Mouse (Mus musculus): ENCODE results near the gene Aknad1. TPM values are rescaled to one million over a fixed set of nuclear protein-coding genes. Genes with fewer than 3 reads are reported as not detected.

Gene Aknad1
- not detected in 2 replicates for polyA plus RNA-seq (2012; rRNA removed)

GRCm38 (mm10) chr3:108739045-108739708 lies at the start of gene Aknad1:
Gene Aknad1, plus strand, starts transcription at chr3:108739658.

GRCm38 (mm10) chr3:108722036-108722872 lies 17.2 kb upstream of the Aknad1 start, which contains the start of gene Gpsm2:
Gene Gpsm2, minus strand, starts transcription at chr3:108722309.

Other genes with a start within 250 kb of the Aknad1 start
- gene 1700013F07Rik, start 205.5 kb upstream of the Aknad1 start, polyA plus RNA-seq (2012; rRNA removed): not detected in 2 replicates
- 8.4 and 14.0 TPM in 2 replicates for gene 5330417C22Rik, start 203.1 kb upstream of the Aknad1 start, polyA plus RNA-seq (2012; rRNA removed)
- gene Tmem167b, start 177.2 kb upstream of the Aknad1 start, polyA plus RNA-seq (2012; rRNA removed): 1.6 and 1.7 TPM in 2 replicates
- 0.23 and 0.40 TPM in 2 replicates for gene Taf13, start 168.0 kb upstream of the Aknad1 start, polyA plus RNA-seq (2012; rRNA removed)
- gene Wdr47, start 148.4 kb upstream of the Aknad1 start, polyA plus RNA-seq (2012; rRNA removed): 1.5 and 2.0 TPM in 2 replicates
- gene Clcc1, start 85.7 kb upstream of the Aknad1 start, polyA plus RNA-seq (2012; rRNA removed): 6.2 and 9.3 TPM in 2 replicates
- gene Gpsm2, start 17.3 kb upstream of the Aknad1 start, polyA plus RNA-seq (2012; rRNA removed): 2.4 TPM in 2 replicates
- gene Stxbp3, start 100.9 kb downstream of the Aknad1 start, polyA plus RNA-seq (2012; rRNA removed): 0.57 and 1.3 TPM in 2 replicates
- 0.06 and 0.17 TPM in 2 replicates for gene Fndc7, start 150.3 kb downstream of the Aknad1 start, polyA plus RNA-seq (2012; rRNA removed)
- 19.2 and 37.7 TPM in 2 replicates for gene Prpf38b, start 172.1 kb downstream of the Aknad1 start, polyA plus RNA-seq (2012; rRNA removed)
- not detected in 2 replicates for gene Henmt1, start 200.2 kb downstream of the Aknad1 start, polyA plus RNA-seq (2012; rRNA removed)
- gene Gm9857, start 200.8 kb downstream of the Aknad1 start, polyA plus RNA-seq (2012; rRNA removed): 0.90 TPM in 1 of 2 replicates, not detected in the other

All from stomach, adult 2 months (tissue).